Mouse (Mus musculus): ENCODE results near the gene Srrm4. TPM values are rescaled to one million over a fixed set of nuclear protein-coding genes. Genes with fewer than 3 reads are reported as not detected.

Gene Srrm4
- polyA plus RNA-seq, 1 experiment from 2014 or later: 0.45 TPM

DNA sequence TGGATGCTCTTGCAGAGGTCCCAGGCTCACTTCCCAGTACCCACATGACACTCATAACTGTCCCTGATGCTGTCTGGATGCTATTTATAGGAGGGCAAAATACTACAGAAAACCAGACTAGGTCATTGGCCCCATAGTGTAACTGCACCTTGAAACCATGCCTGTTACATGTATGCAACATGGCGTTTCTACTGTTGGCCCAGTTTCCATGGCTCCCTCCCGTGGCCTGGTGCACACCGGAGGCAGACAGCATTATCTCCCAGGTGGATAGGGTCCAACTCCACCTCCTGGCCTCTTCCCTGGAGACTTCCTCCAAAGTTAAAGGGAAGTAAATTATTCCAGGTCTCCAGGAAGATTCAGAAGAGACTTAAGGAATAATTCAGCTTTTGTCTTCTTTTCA lies 27.2 kb downstream of the Srrm4 start:
- Histone ChIP-seq H3K4me2 (replicated peaks; ENCODE audit: low read depth) (no peak overlapping the region), H3K9me3 (ENCODE audit: control insufficient read depth, low read length) (no peaks in the 10 kb centered on the region), H3K4me1 (replicated peaks; ENCODE audit: control insufficient read depth, insufficient read depth) (no peaks in the 10 kb centered on the region), H3K27ac (replicated peaks) (no peak overlapping the region), H3K4me3 (ENCODE audit: low read depth, low read length) (no peak overlapping the region), H3K9ac (ENCODE audit: low read length) (no peak overlapping the region), H3K27me3 (ENCODE audit: control insufficient read depth, insufficient read depth, low read length) (no peaks in the 10 kb centered on the region), H3K36me3 (ENCODE audit: control insufficient read depth, insufficient read depth, low read length) (no peaks in the 10 kb centered on the region)
- 80% methylated on average over 3 of the region's 3 CpGs for WGBS
- no peak for ATAC-seq (ENCODE audit: low FRiP score, low TSS enrichment)
- DNase-seq (ENCODE audit: low spot score): no peak
- TF ChIP-seq CTCF (IDR thresholded peaks at IDR 0.05; ENCODE audit: low read depth): no peak
- TF ChIP-seq EP300 (optimal IDR thresholded peaks at IDR 0.05): no peak

DNA sequence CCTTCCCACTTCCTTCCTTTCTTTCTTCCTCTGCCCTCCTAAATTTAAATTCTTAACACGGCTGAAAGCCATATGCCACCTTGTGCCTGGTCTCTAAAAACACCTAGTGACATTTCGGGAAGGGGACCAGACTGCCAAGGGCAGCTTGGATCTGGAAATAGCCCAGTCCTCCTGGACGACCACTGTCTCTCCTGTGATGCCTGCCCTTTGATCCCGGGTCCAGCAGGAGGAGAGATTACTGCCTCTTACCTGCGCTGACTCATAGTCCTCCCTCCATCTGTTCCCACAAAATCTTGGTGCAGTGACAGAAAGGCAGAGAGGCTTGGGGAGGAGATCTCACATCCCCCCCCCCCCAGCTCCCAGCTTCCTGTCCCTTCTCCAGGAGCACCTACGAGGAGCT lies 27.9 kb downstream of the Srrm4 start:
- no peak for TF ChIP-seq CTCF (IDR thresholded peaks at IDR 0.05; ENCODE audit: low read depth)
- TF ChIP-seq EP300 (optimal IDR thresholded peaks at IDR 0.05): no peak
- Histone ChIP-seq H3K4me2 (replicated peaks; ENCODE audit: low read depth) (no peak overlapping the region), H3K4me1 (replicated peaks; ENCODE audit: control insufficient read depth, insufficient read depth) (no peaks in the 10 kb centered on the region), H3K36me3 (ENCODE audit: control insufficient read depth, insufficient read depth, low read length) (no peaks in the 10 kb centered on the region), H3K27me3 (ENCODE audit: control insufficient read depth, insufficient read depth, low read length) (no peaks in the 10 kb centered on the region), H3K4me3 (ENCODE audit: low read depth, low read length) (no peak overlapping the region), H3K9me3 (ENCODE audit: control insufficient read depth, low read length) (no peaks in the 10 kb centered on the region), H3K27ac (replicated peaks) (no peak overlapping the region), H3K9ac (ENCODE audit: low read length) (no peak overlapping the region)
- ATAC-seq (ENCODE audit: low FRiP score, low TSS enrichment) (no peak), DNase-seq (ENCODE audit: low spot score) (no peak)
- WGBS: 64% methylated on average over 6 of the region's 6 CpGs

GRCm38 (mm10) chr5:116559091-116559490 lies 32.5 kb downstream of the Srrm4 start:
- no peaks in the 10 kb centered on the region for H3K27me3 ChIP-seq (ENCODE audit: control insufficient read depth, insufficient read depth, low read length)
- no peak overlapping the region for H3K4me3 ChIP-seq (ENCODE audit: low read depth, low read length)
- no peaks in the 10 kb centered on the region for H3K4me1 ChIP-seq (replicated peaks; ENCODE audit: control insufficient read depth, insufficient read depth)
- 57% methylated on average over 7 of the region's 7 CpGs for WGBS
- no peak overlapping the region for H3K9ac ChIP-seq (ENCODE audit: low read length)
- H3K36me3 ChIP-seq (ENCODE audit: control insufficient read depth, insufficient read depth, low read length): no peaks in the 10 kb centered on the region
- no peak for ATAC-seq (ENCODE audit: low FRiP score, low TSS enrichment)
- no peak overlapping the region for H3K27ac ChIP-seq (replicated peaks)
- no peak for TF ChIP-seq CTCF (IDR thresholded peaks at IDR 0.05; ENCODE audit: low read depth)
- no peak for TF ChIP-seq EP300 (optimal IDR thresholded peaks at IDR 0.05)
- no peaks in the 10 kb centered on the region for H3K9me3 ChIP-seq (ENCODE audit: control insufficient read depth, low read length)
- no peak for DNase-seq (ENCODE audit: low spot score)
- H3K4me2 ChIP-seq (replicated peaks; ENCODE audit: low read depth): no peak overlapping the region

GRCm38 (mm10) chr5:116556614-116557013 lies 35.0 kb downstream of the Srrm4 start:
- Histone ChIP-seq H3K4me1 (replicated peaks; ENCODE audit: control insufficient read depth, insufficient read depth) (no peaks in the 10 kb centered on the region), H3K36me3 (ENCODE audit: control insufficient read depth, insufficient read depth, low read length) (no peaks in the 10 kb centered on the region), H3K27ac (replicated peaks) (no peak overlapping the region), H3K4me3 (ENCODE audit: low read depth, low read length) (no peak overlapping the region), H3K27me3 (ENCODE audit: control insufficient read depth, insufficient read depth, low read length) (no peaks in the 10 kb centered on the region), H3K4me2 (replicated peaks; ENCODE audit: low read depth) (no peak overlapping the region), H3K9me3 (ENCODE audit: control insufficient read depth, low read length) (no peaks in the 10 kb centered on the region), H3K9ac (ENCODE audit: low read length) (no peak overlapping the region)
- no peak for DNase-seq (ENCODE audit: low spot score)
- TF ChIP-seq CTCF (IDR thresholded peaks at IDR 0.05; ENCODE audit: low read depth) (no peak), EP300 (optimal IDR thresholded peaks at IDR 0.05) (no peak)
- ATAC-seq (ENCODE audit: low FRiP score, low TSS enrichment): no peak
- WGBS: 42% methylated on average over 8 of the region's 8 CpGs

GRCm38 (mm10) chr5:116553868-116554267 lies 37.7 kb downstream of the Srrm4 start:
- Histone ChIP-seq H3K9ac (ENCODE audit: low read length) (no peak overlapping the region), H3K27ac (replicated peaks) (no peak overlapping the region), H3K27me3 (ENCODE audit: control insufficient read depth, insufficient read depth, low read length) (no peaks in the 10 kb centered on the region), H3K9me3 (ENCODE audit: control insufficient read depth, low read length) (no peaks in the 10 kb centered on the region), H3K4me2 (replicated peaks; ENCODE audit: low read depth) (no peak overlapping the region), H3K36me3 (ENCODE audit: control insufficient read depth, insufficient read depth, low read length) (no peaks in the 10 kb centered on the region), H3K4me1 (replicated peaks; ENCODE audit: control insufficient read depth, insufficient read depth) (no peaks in the 10 kb centered on the region), H3K4me3 (ENCODE audit: low read depth, low read length) (no peak overlapping the region)
- 4% methylated on average over 5 of the region's 5 CpGs for WGBS
- DNase-seq (ENCODE audit: low spot score) (no peak), ATAC-seq (ENCODE audit: low FRiP score, low TSS enrichment) (no peak)
- no peak for TF ChIP-seq CTCF (IDR thresholded peaks at IDR 0.05; ENCODE audit: low read depth)
- no peak for TF ChIP-seq EP300 (optimal IDR thresholded peaks at IDR 0.05)

GRCm38 (mm10) chr5:116553106-116553505 lies 38.5 kb downstream of the Srrm4 start:
- Histone ChIP-seq H3K4me3 (ENCODE audit: low read depth, low read length) (no peak overlapping the region), H3K36me3 (ENCODE audit: control insufficient read depth, insufficient read depth, low read length) (no peaks in the 10 kb centered on the region), H3K27me3 (ENCODE audit: control insufficient read depth, insufficient read depth, low read length) (no peaks in the 10 kb centered on the region), H3K4me2 (replicated peaks; ENCODE audit: low read depth) (no peak overlapping the region), H3K4me1 (replicated peaks; ENCODE audit: control insufficient read depth, insufficient read depth) (no peaks in the 10 kb centered on the region), H3K9ac (ENCODE audit: low read length) (no peak overlapping the region), H3K27ac (replicated peaks) (no peak overlapping the region), H3K9me3 (ENCODE audit: control insufficient read depth, low read length) (no peaks in the 10 kb centered on the region)
- no peak for TF ChIP-seq EP300 (optimal IDR thresholded peaks at IDR 0.05)
- TF ChIP-seq CTCF (IDR thresholded peaks at IDR 0.05; ENCODE audit: low read depth): no peak
- DNase-seq (ENCODE audit: low spot score): no peak
- 43% methylated on average over 2 of the region's 2 CpGs for WGBS
- ATAC-seq (ENCODE audit: low FRiP score, low TSS enrichment): no peak
